Mouse (Mus musculus) kidney, postnatal 25 days (tissue): ENCODE measurements around the gene Neurod4.

ENCODE experiments used
- DNase-seq, 2 experiments: peaks; one replicate each; pipeline ENCODE4 v3.0.0; 2021; ENCODE audit warnings: mixed read lengths in 2 of 2

The Neurod4 gene

GRCm38 (mm10) chr10:130234576-130234975 lies 45.5 kb downstream of the Neurod4 start:
- no peak for DNase-seq

GRCm38 (mm10) chr10:130232117-130232516 lies 47.9 kb downstream of the Neurod4 start:
- DNase-seq: no peak

- no peak for DNase-seq
Observed at GRCm38 (mm10) chr10:130229584-130229983, 50.5 kb downstream of the Neurod4 start.

- peak in 1 of 2 experiments; percentile 25 for DNase-seq
Observed at GRCm38 (mm10) chr10:130228246-130228645, 51.8 kb downstream of the Neurod4 start.

GRCm38 (mm10) chr10:130225034-130225433 lies 55.0 kb downstream of the Neurod4 start:
- DNase-seq: no peak
